Mouse (Mus musculus): ENCODE measurements around the gene Sdhd. TPM values are rescaled to one million over a fixed set of nuclear protein-coding genes. Genes with fewer than 3 reads are reported as not detected.

The Sdhd gene
- polyA plus RNA-seq (2021; fragmentation: Nextera tagmentation), result 162 and 171 TPM in 2 replicates
- long read RNA-seq, experiment 1, transcript Sdhd-201 (4 exons, 1,231 nt), result major isoform, 155 of 180 reads
- long read RNA-seq, experiment 1, partial matches to known transcripts, result 19 of 180 reads
- long read RNA-seq, experiment 1, other reads (novel, unspliced or antisense), result 6 of 180 reads
- long read RNA-seq, experiment 2, transcript Sdhd-201 (4 exons, 1,231 nt), result major isoform, 201 of 213 reads
- long read RNA-seq, experiment 2, partial matches to known transcripts, result 1 of 213 reads
- long read RNA-seq, experiment 2, other reads (novel, unspliced or antisense), result 11 of 213 reads

GRCm38 (mm10) chr9:50603189-50603997 lies at the start of gene Sdhd, which contains the start of gene Timm8b:
Gene Sdhd (minus strand): TSS chr9:50603812.
Gene Timm8b (plus strand): TSS chr9:50603910.

GRCm38 (mm10) chr9:50616766-50617603 lies 13.4 kb upstream of the Sdhd start, which contains the start of the genes Pih1d2 and Nkapd1:
Gene Pih1d2 (plus strand): TSS chr9:50617321.
Gene Nkapd1 (minus strand): TSS chr9:50617464.

DNA sequence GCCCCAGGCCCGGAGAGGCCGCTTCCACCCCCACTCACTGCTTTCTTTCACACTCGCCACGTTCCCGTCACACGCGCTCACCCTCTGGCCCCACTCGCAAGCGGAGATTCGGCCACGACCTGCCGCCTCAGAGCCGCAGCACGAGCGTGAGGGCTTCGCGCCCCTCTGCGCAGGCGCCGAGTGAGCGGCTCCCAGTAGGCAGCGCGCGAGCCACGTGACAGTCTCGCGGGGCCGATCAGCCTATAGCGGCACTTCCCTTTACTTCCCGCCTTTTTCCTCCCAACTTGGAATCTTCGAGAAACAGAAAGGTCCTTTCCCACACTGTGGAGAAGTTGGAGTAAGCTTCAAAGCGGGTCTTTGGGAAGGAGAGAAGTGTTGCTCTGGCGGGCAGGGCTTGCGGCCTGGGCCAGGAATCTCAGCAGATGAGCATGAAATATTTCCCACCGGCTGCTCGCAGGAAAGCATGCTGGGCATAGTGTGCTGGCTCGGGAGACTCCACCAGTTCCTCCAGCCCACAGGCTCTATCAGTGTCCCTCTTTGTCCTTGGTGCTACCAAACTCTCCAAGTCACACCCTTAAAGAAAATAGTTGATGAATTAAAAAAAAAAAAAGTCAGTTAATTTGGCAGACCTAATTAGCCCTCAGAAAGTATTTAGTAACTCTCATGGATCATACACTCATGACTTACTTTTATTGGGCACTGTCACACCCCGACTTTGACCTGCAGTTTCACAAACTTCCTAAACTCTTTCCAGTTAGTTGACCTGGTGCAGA lies 42.3 kb downstream of the Sdhd start, which contains the start of gene Tex12:
TSS of gene Tex12 (minus strand) at position 181 of the 773 bp plus-strand sequence.

DNA sequence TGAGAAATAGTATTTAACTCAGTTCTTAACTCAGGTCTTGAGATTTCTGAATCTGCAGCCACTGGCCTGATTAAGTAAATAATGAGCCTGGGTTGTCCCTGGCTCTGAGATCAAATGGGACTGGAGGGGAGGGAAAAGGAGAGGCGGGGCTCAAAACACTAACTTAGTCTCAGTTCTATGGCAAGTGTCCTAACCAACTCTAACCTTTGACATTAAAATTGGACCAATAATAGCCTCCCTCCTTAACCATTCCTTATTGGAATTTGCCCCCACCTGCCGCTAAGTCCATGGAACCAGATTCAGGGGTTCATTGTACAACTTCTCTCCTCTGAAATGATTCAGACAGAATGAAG lies 48.5 kb downstream of the Sdhd start, which contains the start of gene Bco2:
TSS of gene Bco2 (minus strand) at position 88 of the 353 bp plus-strand sequence.

GRCm38 (mm10) chr9:50554241-50555093 lies 49.1 kb downstream of the Sdhd start, which contains the start of gene Il18:
Gene Il18 (plus strand): TSS chr9:50554827.

Other genes starting within 250 kb of the Sdhd start
- gene Plet1, start 109.3 kb downstream of the Sdhd start, polyA plus RNA-seq (2021; fragmentation: Nextera tagmentation), result 0.24 and 0.33 TPM in 2 replicates
- 134 TPM in 2 replicates for gene Pts, start 75.1 kb downstream of the Sdhd start, polyA plus RNA-seq (2021; fragmentation: Nextera tagmentation)
- 58.9 and 65.7 TPM in 2 replicates for gene Il18, start 49.0 kb downstream of the Sdhd start, polyA plus RNA-seq (2021; fragmentation: Nextera tagmentation)
- gene Bco2, start 48.6 kb downstream of the Sdhd start, polyA plus RNA-seq (2021; fragmentation: Nextera tagmentation), result 3.0 and 3.7 TPM in 2 replicates
- gene Tex12, start 42.5 kb downstream of the Sdhd start, polyA plus RNA-seq (2021; fragmentation: Nextera tagmentation), result 0.16 TPM in 1 of 2 replicates, not detected in the other
- gene Timm8b, start 98 bp upstream of the Sdhd start, polyA plus RNA-seq (2021; fragmentation: Nextera tagmentation), result 984 and 1,066 TPM in 2 replicates
- 5.5 and 8.0 TPM in 2 replicates for gene Pih1d2, start 13.5 kb upstream of the Sdhd start, polyA plus RNA-seq (2021; fragmentation: Nextera tagmentation)
- 15.6 and 17.5 TPM in 2 replicates for gene Nkapd1, start 13.7 kb upstream of the Sdhd start, polyA plus RNA-seq (2021; fragmentation: Nextera tagmentation)
- gene Dlat, start 56.0 kb upstream of the Sdhd start, polyA plus RNA-seq (2021; fragmentation: Nextera tagmentation), result 35.3 and 36.1 TPM in 2 replicates
- 29.8 and 33.8 TPM in 2 replicates for gene Dixdc1, start 135.7 kb upstream of the Sdhd start, polyA plus RNA-seq (2021; fragmentation: Nextera tagmentation)
- gene 2310030G06Rik, start 142.7 kb upstream of the Sdhd start, polyA plus RNA-seq (2021; fragmentation: Nextera tagmentation), result 3.4 and 3.6 TPM in 2 replicates
- gene Cryab, start 147.5 kb upstream of the Sdhd start, polyA plus RNA-seq (2021; fragmentation: Nextera tagmentation), result 308 and 325 TPM in 2 replicates
- 2.2 and 3.1 TPM in 2 replicates for gene Hspb2, start 148.5 kb upstream of the Sdhd start, polyA plus RNA-seq (2021; fragmentation: Nextera tagmentation)
- gene Fdxacb1, start 164.4 kb upstream of the Sdhd start, polyA plus RNA-seq (2021; fragmentation: Nextera tagmentation), result 5.2 and 6.0 TPM in 2 replicates
- 10.0 and 10.5 TPM in 2 replicates for gene Alg9, start 171.2 kb upstream of the Sdhd start, polyA plus RNA-seq (2021; fragmentation: Nextera tagmentation)
- 95.2 and 108 TPM in 2 replicates for gene 1110032A03Rik, start 171.7 kb upstream of the Sdhd start, polyA plus RNA-seq (2021; fragmentation: Nextera tagmentation)
- gene Ppp2r1b, start 241.5 kb upstream of the Sdhd start, polyA plus RNA-seq (2021; fragmentation: Nextera tagmentation), result 7.3 and 9.1 TPM in 2 replicates

Measured in layer of hippocampus, adult 6 months (tissue).